Mouse (Mus musculus): ENCODE data around the gene Cd52. TPM values are rescaled to one million over a fixed set of nuclear protein-coding genes. Genes with fewer than 3 reads are reported as not detected.
"Not testable (repeated sequence)": the region's sequence is repeated elsewhere in the genome, so short reads cannot be mapped to it uniquely, and the experiment has no call there.

The Cd52 gene
- not detected for polyA plus RNA-seq (2012; fragmentation: generic; extraction: Trizol)
- long read RNA-seq, experiment 1: 0 reads
- long read RNA-seq, experiment 2: 0 reads

DNA sequence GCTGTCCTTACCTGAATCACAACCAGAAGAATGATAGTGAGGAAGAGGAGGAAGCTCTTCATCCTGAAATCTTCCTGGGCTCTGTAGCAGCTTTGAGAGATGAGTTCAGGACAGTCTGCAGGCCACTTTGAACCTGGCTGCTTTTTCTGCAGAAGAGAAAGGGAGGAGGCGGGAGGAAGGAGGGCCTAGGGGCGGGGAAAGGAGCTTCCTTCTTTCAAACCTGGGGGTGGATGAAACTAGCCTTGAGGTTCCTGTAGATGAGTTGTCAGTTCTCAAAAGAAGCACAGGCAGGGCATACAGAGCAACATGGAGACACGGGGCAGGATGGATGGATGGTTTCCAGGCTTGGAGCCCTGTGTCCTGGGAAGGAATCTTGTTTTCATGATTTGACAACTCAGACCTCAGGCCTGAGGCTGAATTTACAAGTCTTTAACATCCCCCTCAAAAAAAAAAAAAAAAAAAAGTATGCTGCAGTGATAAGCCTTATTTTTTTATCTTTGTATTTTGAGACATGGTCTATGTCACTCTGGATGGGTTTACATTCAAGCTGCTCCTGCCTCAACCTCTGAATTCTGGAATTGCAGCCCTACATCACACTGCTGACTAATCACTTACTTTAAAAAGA lies at the start of gene Cd52:
TSS of gene Cd52 (minus strand) at position 160 of the 625 bp plus-strand sequence.
- Histone ChIP-seq H3K4me3 (ENCODE audit: insufficient read depth, poor library complexity, severe bottlenecking) (no peak within 1 kb of the TSS), H3K79me3 (ENCODE audit: low read depth) (no peaks in the 10 kb centered on the region), H3ac (ENCODE audit: control insufficient read depth, insufficient read length, low read depth) (no peak within 1 kb of the TSS), H3K79me2 (ENCODE audit: control insufficient read depth, insufficient read depth) (no peaks in the 10 kb centered on the region), H3K36me3 (ENCODE audit: control insufficient read depth, insufficient read depth) (no peaks in the 10 kb centered on the region), H3K27me3 (ENCODE audit: control insufficient read depth, insufficient read depth, insufficient read length) (peaks cover 23% of the 10 kb centered on the region)
- TF ChIP-seq MYOG (IDR thresholded peaks at IDR 0.05; ENCODE audit: control insufficient read depth, extremely low read depth, insufficient read length) (no peak), USF1 (IDR thresholded peaks at IDR 0.05; ENCODE audit: low read depth) (no peak), CTCF (IDR thresholded peaks at IDR 0.05; ENCODE audit: control insufficient read depth, insufficient read depth, insufficient read length) (no peak), MAX (IDR thresholded peaks at IDR 0.05) (no peak), FOSL1 (IDR thresholded peaks at IDR 0.05; ENCODE audit: insufficient read depth, low read length, poor library complexity, severe bottlenecking) (no peak), CEBPB (IDR thresholded peaks at IDR 0.05; ENCODE audit: low read depth) (no peak), MYOD1 (IDR thresholded peaks at IDR 0.05; ENCODE audit: control insufficient read depth, insufficient read length, low read depth) (no peak)

DNA sequence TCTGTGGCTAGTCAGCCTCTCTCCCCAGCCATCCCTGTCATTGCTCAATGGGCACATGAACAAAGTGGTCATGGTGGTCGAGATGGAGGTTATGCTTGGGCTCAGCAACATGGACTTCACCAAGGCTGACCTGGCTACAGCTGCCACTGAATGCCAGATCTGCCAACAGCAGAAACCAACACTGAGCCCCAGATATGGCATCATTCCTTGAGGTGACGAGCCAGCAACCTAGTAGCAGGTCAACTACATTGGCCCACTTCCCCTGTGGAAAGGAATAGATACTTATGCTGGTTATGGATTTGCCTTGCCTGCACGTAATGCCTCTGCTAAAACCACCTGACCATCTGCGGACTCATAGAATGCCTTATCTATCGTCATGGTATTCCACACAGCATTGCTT lies 49.4 kb upstream of the Cd52 start:
- not testable (repeated sequence) for H3K4me3 ChIP-seq (ENCODE audit: insufficient read depth, poor library complexity, severe bottlenecking); H3ac ChIP-seq (ENCODE audit: control insufficient read depth, insufficient read length, low read depth); H3K79me3 ChIP-seq (ENCODE audit: low read depth); H3K27me3 ChIP-seq (ENCODE audit: control insufficient read depth, insufficient read depth, insufficient read length); H3K79me2 ChIP-seq (ENCODE audit: control insufficient read depth, insufficient read depth)
- peaks cover 29% of the 10 kb centered on the region for H3K36me3 ChIP-seq (ENCODE audit: control insufficient read depth, insufficient read depth)

DNA sequence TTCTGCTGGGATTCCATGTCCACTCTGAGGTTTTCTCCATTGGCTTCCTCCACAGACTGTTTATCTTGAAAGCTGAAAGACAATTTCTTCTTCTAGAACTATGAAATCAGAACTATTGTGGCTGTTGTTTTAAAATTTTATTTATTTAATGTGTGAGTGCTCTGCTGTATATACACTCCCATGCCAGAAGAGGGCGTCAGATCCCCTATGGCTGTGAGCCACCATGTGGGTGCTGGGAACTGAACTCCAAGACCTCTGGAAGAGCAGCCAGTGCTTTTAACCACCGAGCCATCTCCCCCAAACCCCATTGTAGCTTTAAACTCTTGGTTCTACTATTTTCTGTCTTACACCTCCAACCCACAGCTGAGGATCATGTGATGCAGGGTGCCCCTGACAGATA lies 44.0 kb upstream of the Cd52 start:
- no peak for TF ChIP-seq CTCF (IDR thresholded peaks at IDR 0.05; ENCODE audit: control insufficient read depth, insufficient read depth, insufficient read length)
- TF ChIP-seq MAX (IDR thresholded peaks at IDR 0.05): no peak
- no peak for TF ChIP-seq FOSL1 (IDR thresholded peaks at IDR 0.05; ENCODE audit: insufficient read depth, low read length, poor library complexity, severe bottlenecking)
- no peak for TF ChIP-seq CEBPB (IDR thresholded peaks at IDR 0.05; ENCODE audit: low read depth)
- no peak for TF ChIP-seq USF1 (IDR thresholded peaks at IDR 0.05; ENCODE audit: low read depth)
- no peak for TF ChIP-seq MYOG (IDR thresholded peaks at IDR 0.05; ENCODE audit: control insufficient read depth, extremely low read depth, insufficient read length)
- TF ChIP-seq MYOD1 (IDR thresholded peaks at IDR 0.05; ENCODE audit: control insufficient read depth, insufficient read length, low read depth): no peak
- Histone ChIP-seq H3K36me3 (ENCODE audit: control insufficient read depth, insufficient read depth) (peaks cover 4% of the 10 kb centered on the region), H3ac (ENCODE audit: control insufficient read depth, insufficient read length, low read depth) (no peak overlapping the region), H3K27me3 (ENCODE audit: control insufficient read depth, insufficient read depth, insufficient read length) (no peaks in the 10 kb centered on the region), H3K79me3 (ENCODE audit: low read depth) (no peaks in the 10 kb centered on the region), H3K4me3 (ENCODE audit: insufficient read depth, poor library complexity, severe bottlenecking) (no peak overlapping the region), H3K79me2 (ENCODE audit: control insufficient read depth, insufficient read depth) (no peaks in the 10 kb centered on the region)

DNA sequence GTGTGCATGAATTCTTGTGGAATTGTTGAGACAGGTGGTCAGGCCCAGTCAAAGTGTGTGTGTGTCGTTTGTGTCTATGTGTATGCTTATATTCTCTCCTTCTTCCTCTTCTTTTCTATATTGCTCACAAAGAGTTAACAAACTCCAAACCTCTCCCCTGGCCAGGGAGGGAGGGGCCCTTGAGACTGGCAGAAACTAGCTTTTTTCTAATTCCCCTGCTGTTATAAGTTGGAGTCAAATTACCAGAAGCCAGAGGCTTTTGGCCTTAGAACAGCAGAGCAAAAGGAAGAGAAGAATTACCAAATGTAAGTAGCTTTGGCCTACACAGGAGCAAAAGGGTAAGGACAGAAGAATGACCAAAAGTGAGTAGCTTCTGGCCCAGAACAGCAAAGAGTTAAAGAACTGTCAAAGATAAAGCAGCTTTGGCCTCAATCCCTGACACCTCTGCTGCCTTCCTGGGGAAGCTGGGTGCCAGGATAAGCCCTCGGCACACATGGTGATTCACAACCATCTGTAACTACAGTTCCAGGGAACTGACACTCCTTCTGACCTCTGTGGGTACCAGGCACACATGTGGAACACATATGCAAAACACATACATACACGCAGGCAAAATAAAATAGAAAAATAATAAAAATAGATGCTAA lies 41.5 kb upstream of the Cd52 start:
- TF ChIP-seq MYOG (IDR thresholded peaks at IDR 0.05; ENCODE audit: control insufficient read depth, extremely low read depth, insufficient read length): no peak
- TF ChIP-seq CTCF (IDR thresholded peaks at IDR 0.05; ENCODE audit: control insufficient read depth, insufficient read depth, insufficient read length): no peak
- TF ChIP-seq MAX (IDR thresholded peaks at IDR 0.05): no peak
- no peak for TF ChIP-seq USF1 (IDR thresholded peaks at IDR 0.05; ENCODE audit: low read depth)
- no peak for TF ChIP-seq MYOD1 (IDR thresholded peaks at IDR 0.05; ENCODE audit: control insufficient read depth, insufficient read length, low read depth)
- no peak for TF ChIP-seq FOSL1 (IDR thresholded peaks at IDR 0.05; ENCODE audit: insufficient read depth, low read length, poor library complexity, severe bottlenecking)
- no peak for TF ChIP-seq CEBPB (IDR thresholded peaks at IDR 0.05; ENCODE audit: low read depth)
- no peaks in the 10 kb centered on the region for H3K36me3 ChIP-seq (ENCODE audit: control insufficient read depth, insufficient read depth)

DNA sequence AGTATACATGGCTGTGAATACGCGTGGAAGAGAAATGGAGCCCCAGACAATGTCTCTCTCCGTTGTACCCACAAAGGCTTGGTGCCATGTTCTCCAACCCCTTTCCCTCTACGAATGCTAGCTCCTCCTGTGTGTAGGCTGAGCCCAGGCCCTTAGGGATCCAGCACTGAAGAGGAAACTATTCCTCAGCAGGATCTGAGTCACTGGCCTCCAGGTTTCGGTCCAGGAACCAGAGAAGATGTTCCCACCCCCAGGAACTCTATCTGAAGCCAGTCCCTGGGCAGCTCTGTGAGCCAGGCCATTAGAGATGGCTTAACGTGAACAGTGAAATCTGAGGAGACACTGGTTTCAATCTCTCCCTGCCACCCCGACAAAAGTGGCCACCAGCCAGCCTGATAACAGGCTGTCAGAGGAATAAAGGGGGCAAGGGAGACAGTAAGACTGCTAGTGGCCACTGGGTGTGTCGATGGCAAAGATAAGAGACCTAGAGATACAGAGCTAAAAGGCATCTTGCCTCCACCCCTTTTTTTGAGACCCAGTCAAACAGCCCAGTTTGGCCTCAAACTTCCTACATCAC lies 37.7 kb upstream of the Cd52 start:
- Histone ChIP-seq H3K4me3 (ENCODE audit: insufficient read depth, poor library complexity, severe bottlenecking) (no peak overlapping the region), H3K79me3 (ENCODE audit: low read depth) (peaks cover 4% of the 10 kb centered on the region), H3K36me3 (ENCODE audit: control insufficient read depth, insufficient read depth) (no peaks in the 10 kb centered on the region), H3ac (ENCODE audit: control insufficient read depth, insufficient read length, low read depth) (no peak overlapping the region), H3K27me3 (ENCODE audit: control insufficient read depth, insufficient read depth, insufficient read length) (no peaks in the 10 kb centered on the region), H3K79me2 (ENCODE audit: control insufficient read depth, insufficient read depth) (peaks cover 9% of the 10 kb centered on the region)
- TF ChIP-seq MYOG (IDR thresholded peaks at IDR 0.05; ENCODE audit: control insufficient read depth, extremely low read depth, insufficient read length) (no peak), MAX (IDR thresholded peaks at IDR 0.05) (no peak), FOSL1 (IDR thresholded peaks at IDR 0.05; ENCODE audit: insufficient read depth, low read length, poor library complexity, severe bottlenecking) (no peak), MYOD1 (IDR thresholded peaks at IDR 0.05; ENCODE audit: control insufficient read depth, insufficient read length, low read depth) (no peak), CTCF (IDR thresholded peaks at IDR 0.05; ENCODE audit: control insufficient read depth, insufficient read depth, insufficient read length) (no peak), USF1 (IDR thresholded peaks at IDR 0.05; ENCODE audit: low read depth) (no peak), CEBPB (IDR thresholded peaks at IDR 0.05; ENCODE audit: low read depth) (no peak)

More for the DNA sequence above, 41.5 kb upstream of the Cd52 start:
- no peak overlapping the region for H3K4me3 ChIP-seq (ENCODE audit: insufficient read depth, poor library complexity, severe bottlenecking)
- H3K27me3 ChIP-seq (ENCODE audit: control insufficient read depth, insufficient read depth, insufficient read length): no peaks in the 10 kb centered on the region
- H3K79me2 ChIP-seq (ENCODE audit: control insufficient read depth, insufficient read depth): no peaks in the 10 kb centered on the region
- H3ac ChIP-seq (ENCODE audit: control insufficient read depth, insufficient read length, low read depth): no peak overlapping the region
- no peaks in the 10 kb centered on the region for H3K79me3 ChIP-seq (ENCODE audit: low read depth)

Data from C2C12 (cell line).